Mouse (Mus musculus) 416B (cell line): ENCODE results near the gene Endov.

ENCODE experiments used
- DNase-seq: peaks from one replicate; pipeline ENCODE4 v3.0.0; 2011; ENCODE audit warnings: low read depth

The Endov gene

DNA sequence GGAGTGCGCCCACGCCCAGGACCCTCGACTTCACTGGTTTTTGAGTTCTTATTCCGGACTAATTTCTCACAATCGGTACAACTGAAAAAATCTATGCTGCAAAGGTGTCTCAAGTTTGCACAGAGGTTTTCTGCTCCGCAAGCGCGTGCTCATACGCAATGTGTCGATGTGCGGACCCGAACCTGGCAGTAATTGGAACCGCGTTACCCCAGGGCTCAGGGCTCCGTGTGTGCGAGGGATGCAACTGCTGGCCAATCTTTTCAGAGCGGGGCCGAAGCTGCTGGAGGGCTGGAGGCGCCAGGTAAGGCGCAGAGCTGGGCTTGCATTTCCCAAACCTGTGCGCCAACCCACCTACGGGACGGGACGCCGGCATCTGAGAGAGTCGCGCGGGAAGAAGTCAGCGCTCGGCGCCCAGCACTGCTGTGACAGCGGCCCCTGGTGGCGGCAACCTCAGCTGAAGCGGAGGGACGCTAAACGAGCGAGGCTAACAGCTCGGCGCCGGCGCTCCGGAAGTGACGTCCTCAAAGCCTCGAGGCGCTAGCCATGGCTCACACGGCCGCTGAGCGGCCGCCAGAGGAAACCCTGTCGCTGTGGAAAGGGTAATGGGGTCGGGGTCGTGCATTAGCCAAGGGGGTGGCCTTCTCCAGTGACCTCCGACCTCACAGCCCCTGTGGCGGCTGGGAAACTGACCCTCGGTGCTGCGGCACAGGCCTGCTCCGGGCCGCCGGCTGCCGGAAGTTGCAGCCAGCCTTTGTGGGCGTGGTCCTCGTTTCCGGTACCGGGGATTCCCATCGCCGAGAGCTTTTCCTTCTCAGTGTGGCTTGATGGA lies at the start of gene Endov:
Endov (plus strand) TSS at position 487 of the 829 bp plus-strand sequence.
- peak; percentile 95 for DNase-seq

DNA sequence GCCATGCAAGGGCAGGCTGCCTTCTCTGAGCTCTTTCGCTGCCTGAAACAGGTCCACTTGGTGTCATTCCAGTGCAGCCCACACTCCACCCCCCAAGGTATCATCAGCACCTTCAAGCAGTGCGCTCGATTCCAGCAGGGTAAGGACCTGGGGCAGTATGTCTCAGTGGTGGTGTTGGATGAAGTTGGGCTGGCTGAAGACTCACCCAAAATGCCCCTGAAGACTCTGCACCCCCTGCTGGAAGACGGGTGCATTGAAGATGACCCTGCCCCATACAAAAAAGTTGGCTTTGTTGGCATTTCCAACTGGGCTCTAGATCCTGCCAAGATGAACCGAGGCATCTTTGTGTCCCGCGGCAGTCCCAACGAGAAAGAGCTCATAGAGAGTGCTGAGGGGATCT lies 48.9 kb upstream of the Endov start:
- peak; percentile 17 for DNase-seq

DNA sequence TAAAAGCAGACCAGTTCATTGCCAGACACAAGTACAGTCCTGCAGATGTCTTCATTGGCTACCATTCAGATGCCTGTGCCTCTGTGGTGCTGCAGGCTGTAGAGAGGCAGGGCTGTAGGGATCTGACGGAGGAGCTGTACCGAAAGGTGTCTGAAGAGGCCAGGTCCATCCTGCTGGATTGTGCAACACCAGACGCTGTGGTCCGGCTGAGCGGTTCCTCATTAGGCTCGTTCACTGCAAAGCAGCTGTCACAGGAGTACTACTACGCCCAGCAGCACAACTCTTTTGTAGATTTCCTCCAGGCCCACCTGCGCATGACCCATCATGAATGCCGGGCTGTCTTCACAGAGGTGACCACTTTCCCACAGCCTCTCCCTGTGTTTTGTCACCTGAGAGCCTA lies 47.7 kb upstream of the Endov start:
- no peak for DNase-seq

DNA sequence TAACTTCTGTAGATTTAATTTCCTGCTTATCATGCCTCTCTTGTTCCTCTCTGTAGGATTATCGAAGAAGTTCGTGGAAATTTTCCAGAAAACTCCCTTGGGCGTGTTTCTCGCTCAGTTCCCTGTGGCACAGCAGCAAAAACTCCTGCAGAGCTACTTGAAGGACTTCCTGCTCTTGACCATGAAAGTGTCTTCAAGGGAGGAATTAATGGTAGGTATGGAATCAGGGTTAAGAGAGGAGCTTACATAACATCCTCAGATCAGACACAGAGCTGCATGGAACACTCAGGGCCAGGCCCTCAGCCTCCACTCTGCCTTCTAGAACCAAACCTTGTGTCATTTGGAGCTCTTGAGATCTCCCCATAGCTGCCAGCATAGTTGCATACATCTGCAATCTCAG lies 35.0 kb upstream of the Endov start:
- no peak for DNase-seq

DNA sequence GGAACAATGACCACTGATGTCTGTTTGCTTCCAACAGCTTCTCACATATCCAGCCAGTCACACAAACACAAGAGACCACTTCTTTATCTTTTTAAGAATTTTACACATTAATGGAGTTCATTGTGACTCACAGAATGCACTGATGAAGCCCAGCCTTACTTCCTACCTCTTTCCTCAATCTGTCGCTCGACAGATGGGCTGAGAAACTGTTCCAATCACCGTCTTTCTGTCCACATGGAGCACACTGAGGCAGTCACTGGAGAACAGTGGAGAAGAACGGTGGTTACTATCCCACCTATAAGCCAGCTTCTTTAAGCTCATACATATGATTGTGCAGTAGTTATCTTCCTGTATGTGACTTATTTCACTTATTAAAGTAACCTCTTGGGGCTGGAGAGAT lies 13.3 kb upstream of the Endov start:
- DNase-seq = no peak

DNA sequence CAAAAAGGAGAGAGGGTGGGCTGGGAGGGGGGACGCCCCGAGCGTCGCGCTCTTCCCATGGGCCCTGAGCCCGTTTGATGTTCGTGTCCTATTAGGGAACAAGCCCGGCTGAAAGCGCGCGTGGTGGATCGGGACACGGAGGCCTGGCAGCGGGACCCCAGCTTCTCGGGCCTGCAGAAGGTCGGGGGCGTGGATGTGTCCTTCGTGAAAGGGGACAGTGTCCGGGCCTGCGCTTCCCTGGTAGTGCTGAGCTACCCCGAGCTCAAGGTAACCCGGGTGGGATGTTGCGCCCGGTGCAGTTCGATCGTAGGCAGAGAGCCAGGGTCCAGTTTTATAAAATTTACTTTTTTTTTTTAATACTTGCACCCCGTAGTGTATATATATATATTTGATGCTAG lies 542 bp downstream of the Endov start:
- DNase-seq = no peak

DNA sequence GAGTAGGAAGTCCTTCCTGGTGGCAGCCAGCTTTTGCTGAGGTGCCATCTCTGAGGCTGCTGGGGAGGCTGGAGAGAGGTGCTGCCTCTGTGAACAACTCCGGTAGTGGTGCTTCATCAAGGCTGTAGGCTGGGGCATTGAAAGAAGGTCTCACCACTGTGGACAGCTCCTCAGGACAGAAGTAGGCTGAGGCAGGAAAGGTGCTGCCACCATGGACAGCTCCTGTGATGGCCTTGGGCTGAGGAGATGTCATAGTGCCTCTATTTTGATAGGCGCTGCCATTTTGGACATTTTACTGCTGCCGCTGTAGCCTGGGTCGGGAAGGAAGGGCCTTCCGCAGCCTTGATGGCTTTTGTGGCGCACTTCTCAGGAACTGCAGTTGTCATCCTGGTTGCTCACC lies 1.7 kb downstream of the Endov start:
- DNase-seq = peak; percentile 50

DNA sequence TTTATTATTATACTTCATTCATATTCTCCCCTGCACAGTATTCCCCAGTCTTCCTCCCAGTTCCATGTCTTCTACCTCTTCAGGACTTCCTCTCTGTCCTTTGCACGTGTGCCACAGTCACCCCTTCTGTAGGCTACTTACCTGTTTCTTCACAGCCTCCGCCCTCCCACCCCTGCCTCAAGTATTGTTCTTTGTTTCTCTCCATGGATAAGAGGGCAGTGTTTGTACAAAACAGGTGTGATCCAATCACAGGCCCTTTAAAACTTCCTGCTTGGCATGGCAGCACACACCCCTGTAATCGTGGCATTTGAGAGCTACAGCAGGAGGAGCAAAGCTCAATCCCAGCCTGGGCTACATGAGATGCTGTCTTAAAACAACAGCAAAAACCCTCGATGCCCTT lies 2.4 kb downstream of the Endov start:
- no peak for DNase-seq

DNA sequence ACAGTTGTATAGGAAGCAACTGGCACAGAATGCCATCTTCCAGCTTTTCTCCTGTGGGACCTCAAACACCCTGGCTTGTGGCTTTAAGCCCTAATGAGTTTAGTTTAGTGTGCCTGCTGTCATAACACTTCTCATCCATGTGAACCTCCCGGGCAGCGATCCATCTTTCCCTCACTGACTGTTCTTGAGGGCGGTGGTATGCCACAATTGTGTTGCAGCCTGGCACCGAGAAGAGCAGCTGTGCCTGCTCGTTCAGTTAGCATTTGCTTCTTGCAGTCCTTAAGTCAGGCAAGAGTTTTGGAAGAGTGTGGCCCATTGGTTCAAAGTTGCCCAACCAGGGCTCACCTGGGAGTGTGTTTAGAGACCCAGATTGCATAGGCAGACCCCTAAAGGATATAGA lies 5.0 kb downstream of the Endov start:
- no peak for DNase-seq

DNA sequence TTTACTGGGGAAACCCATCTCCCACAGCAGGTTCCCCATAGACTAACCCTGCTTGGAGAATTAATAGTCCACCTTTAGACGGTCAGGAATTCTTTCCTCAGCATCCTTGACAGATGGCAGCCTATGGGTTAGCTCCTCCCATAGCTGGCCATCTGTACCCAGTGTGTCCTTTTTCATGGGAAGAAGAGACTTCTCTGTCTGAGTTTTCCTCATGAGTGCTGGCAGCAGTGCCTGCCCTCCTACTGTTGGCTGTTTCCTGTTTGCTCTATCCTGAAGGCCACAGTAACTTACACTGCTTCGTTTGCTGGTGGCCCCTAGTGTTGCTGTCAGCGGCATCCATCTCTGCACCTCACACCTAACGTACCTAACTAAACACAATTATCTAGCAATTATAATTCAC lies 6.3 kb downstream of the Endov start:
- DNase-seq = no peak

DNA sequence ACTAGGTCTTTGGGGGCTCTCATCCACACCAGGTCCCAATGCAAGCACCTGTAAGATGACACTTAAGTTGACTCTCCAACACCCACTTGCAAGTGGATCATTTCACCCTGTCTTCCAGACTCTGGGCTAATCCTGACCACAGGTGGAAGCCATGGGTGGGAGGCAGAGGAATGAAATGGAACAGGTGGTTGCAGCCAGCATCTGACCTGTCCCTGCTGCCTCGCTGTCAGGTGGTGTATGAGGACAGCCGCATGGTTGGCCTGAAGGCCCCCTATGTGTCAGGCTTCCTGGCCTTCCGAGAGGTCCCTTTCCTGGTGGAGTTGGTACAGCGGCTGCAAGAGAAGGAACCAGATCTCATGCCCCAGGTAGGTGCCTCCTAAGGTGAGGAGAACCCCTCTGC lies 8.2 kb downstream of the Endov start:
- DNase-seq = no peak

DNA sequence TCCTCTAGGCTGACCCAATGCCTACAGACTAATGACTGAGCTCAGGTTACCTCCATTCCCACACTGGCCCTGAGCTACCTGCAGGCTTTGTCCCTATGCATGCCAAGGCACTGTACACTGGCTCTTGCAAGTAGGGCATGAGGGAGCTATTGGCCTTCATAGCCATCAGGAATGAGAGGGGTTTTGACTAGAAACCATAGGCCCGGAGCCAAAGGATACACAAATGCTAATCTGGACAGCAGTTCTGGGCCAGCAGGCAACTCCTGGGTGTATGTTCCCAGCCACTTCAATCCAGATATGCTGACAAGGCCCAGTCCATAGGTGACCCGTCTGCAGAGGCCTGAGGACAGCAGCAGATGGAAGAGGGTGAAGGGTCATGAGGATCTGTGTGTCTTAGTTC lies 8.9 kb downstream of the Endov start:
- no peak for DNase-seq

DNA sequence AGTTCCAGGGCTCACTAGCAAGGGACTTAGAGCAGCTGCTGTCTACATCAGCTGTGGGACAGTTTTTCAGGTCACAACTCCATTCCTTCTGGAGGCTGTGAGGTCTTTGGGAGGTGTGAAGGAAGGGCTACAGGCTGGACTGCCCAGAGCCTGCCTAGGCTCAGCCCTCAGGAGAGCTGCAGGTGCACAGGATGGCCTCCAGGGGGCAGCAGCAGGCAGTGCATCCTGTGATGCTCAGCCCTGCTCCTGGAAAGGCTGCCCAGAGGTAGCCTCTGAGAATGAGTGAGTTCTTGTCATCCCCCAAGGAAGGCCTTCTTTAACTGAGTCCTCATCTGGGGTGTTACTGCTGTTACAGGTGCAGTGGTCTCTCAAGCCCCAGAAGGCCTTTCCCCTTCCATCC lies 12.5 kb downstream of the Endov start:
- DNase-seq = peak; percentile 57

DNA sequence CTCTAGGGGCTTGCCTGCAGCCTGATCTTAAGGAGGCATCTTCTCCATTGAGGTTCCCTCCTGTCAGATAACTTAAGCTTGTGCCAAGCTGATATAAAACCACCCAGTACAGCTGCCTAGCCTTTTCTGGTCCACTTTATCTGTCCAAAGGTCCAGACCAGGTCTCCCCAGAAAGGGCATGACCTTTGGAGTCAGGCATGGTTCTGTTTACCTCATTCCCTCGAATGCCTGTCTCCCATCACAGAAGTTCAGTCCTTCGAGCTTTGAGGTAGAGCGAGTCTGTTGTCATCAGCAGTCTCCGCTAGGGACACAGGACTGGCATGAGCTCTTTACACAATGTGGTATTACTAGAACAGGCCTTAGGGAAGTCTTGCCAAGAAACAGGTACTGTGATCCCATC lies 15.2 kb downstream of the Endov start:
- DNase-seq = no peak

DNA sequence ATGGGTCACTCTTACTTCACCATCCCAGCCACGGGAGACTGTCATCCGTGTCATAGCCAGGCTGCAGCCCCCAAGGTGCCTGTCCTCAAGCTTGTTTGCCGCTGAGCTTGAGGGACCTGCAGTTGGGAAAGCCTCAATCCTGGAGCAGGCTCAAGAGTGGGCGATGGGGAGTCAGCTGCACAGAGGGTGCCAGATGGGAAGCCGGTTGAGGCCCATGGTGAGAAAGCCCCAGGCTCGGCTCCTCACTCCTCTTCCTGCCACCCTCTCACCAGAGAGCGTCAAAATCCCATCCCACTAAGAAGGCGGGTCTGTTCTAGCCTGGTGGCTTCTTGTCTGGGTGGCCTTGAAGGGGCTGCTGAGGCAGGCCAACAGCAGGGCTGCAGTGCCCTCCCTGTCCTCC lies 16.6 kb downstream of the Endov start:
- DNase-seq = no peak

DNA sequence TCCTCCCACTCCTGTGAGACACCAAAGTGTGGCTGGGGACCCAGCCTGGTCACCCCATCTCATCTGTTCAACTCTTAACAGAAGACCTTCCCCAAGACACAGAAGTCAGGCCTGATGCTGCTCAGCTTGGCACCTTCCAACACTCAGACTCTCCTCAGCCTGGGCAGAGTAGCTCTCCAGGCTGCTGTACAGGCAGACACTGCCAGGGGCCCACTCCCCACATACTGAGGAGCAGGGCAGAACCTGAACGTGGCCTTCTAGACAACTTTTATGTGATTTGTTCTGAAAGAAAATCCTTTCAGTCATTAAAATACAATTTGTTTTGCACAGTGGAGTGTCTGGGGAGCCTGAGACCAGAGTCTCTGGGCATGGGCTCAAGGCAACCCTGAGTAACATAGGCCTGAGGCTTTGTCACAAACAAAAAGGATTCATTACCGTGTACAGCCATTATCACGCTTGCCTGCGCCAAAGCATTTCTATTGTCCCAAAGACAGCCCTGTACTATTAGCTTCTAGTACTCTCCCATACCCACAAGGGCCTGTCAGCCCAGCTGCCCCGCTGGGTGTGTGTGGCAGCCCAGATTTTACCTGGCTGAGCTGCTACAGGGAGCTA lies 18.1 kb downstream of the Endov start:
- DNase-seq = no peak

DNA sequence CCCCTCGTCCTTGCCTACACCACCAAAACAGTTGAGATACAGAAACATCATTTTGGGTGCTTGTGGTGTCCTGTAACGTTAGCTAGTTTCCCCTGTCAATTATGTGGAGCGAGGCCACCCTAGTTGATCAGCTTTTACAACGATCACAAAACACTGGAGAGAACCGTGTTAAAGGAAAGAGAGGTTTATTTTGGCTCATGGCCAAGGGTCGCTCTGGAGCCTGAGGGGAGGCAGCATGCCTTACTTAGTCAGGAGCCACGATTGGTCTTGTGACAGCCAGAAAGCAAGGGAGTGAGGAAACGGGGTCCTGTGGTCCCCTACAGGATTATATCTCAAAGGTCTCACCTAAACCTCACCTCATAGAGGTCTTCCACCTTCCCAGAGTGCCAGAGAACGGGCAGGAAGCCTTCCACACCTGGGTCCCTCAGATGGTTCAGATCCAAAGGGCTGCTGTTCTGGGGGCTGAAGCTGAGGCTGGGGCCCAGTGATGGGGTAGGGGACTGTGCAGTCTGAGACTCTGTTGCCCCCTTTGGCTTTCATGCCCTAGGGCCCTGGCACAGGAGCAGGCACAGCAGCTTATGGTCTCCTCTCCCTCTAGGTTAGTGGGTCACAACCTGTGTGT lies 22.0 kb downstream of the Endov start:
- no peak for DNase-seq

DNA sequence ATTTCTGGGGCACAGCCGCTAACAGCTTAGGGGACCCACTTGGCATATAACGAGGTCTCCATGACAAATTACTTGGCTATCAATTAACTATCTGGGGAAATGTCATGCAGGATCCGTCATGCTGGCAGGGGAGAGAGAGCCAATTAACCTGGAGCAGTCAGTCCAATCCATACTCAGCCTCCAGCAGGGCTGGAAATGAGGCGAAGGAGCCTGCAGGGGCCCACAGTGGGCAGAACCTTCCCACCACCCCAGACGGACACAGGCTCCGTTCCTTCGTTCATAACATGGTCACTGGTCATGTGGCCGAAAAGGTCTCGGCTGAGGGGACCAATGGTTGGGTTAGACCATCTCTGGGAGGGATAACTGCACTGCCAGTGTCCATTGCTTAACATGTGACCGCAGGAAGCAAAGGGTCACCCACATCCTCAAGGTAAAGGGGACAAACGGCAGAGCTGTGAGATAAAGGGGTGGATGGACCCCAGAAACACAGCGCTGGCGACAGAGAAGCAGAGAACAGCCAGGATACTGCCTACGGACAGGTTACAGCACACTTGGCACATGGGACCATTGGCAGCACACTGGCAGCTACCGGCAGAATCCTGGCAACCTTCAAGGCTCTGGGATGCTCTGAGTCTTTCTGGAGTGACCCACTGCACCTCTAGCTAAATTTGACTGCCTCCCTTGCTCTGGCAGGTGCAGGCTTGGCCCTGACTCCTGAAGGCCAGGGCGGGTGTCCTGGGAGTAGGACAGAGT lies 23.1 kb downstream of the Endov start:
- no peak for DNase-seq

DNA sequence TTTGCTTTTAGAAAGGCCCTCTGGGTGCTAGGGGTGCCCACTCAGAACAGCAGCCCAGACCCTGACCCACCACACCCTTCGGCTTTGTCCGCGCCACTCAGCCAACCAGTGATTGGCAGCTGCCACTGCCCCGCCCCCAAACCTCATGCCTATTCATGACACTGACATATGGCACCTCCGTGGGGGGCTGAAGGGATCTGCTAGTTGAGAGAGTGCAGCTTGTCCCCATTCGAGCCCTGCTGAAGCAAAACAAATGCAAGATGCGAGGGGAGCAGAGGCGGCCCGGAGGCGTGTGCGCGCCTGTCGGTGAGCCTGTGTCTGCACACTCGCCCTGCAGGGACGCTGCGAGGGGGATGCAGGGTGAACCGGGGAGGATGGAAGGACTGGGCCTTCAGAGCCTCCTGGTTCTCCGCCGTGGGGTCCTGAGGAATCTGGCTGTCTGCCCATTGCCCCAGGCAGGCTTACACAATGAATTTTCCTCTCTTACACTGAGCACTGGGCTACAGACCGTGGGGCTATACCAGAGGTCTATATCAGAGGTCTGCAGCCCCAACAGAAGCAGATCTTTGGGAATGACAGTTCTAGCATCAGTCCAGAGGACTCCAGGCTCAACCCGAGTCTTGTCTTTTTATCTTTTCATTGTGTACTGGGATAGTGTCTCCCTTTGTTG lies 24.0 kb downstream of the Endov start:
- DNase-seq = no peak

DNA sequence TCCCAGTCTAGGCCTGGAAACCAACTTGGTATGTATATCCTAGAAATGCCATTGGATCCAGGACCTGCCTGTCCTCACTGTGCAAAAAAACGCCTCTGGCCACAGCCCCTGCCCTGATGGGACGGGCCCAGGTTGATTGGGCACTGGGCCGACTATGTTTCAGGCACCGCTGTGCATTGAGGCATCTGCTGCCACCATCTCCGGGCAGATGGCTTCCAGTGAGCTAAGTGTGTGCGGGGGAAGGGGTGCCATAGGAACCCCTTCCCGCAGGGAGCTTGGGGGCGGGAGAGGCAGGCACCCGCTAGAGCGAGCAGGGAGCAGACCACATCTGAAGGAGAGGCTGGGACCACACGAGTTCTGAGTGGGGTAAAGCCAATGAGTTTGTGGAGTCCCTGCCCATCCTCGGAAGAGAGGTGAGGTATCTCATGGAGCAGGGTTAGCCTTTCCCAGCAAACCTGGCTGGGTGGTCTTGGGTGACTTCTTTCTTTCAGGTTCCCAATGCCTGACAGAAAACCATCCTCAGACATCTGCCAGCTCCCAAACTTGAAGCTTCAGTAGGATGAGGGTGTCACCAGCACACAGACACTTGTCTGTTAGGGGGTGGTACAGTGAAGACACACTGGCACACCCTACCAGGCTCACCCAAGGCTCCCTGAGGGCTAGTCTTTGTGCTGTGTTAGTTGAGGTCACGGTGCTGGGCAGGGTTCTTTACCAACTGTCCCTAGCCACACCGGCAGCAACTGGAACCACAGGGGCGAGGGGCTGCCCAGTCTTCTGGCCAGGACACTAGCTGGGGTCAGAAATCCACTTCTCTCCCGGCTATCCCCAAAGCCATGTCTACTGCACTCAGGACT lies 24.9 kb downstream of the Endov start:
- no peak for DNase-seq

DNA sequence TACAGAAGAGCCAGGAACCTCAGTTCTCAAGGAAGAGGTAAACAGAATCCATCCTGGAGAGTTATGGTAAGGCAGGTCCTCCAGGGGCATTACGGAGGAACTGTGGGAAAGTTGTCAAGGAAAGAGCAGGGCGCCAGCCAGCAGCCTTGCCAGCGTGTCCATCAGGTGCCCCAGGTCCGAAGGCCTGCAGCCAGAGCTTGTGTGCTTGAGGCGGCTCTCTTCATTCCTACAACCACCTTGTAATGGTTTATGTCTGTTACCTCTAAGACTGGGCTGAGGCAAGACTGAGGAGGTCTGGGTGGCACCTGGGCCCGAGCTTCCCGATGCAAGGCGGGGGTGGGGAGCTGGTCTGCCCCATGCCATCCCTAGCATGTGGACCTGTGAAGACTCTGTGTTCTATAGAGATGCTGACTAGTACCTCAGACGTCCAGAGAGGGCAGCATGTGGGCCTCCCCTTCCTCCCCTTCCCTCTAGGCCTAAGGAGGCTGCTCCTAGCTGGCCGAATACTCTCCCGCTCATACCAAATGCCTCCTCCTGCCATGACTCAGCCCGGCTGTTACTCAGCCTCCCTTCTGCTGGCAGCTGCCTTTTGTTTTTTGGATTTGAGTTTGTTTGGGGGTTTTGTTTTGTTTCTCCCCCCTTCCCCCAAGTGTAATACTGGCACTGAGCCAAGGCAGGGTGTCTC lies 25.7 kb downstream of the Endov start:
- DNase-seq = peak; percentile 38
